Mouse (Mus musculus): ENCODE data around the gene Ednra. TPM values are rescaled to one million over a fixed set of nuclear protein-coding genes. Genes with fewer than 3 reads are reported as not detected.

The Ednra gene
- total RNA-seq (2021) = 1 to 10 TPM; 3.9 to 4.4 TPM
- long read RNA-seq, partial matches to known transcripts = 0 of 3 reads
- long read RNA-seq, other reads (novel, unspliced or antisense) = 2 of 3 reads

DNA sequence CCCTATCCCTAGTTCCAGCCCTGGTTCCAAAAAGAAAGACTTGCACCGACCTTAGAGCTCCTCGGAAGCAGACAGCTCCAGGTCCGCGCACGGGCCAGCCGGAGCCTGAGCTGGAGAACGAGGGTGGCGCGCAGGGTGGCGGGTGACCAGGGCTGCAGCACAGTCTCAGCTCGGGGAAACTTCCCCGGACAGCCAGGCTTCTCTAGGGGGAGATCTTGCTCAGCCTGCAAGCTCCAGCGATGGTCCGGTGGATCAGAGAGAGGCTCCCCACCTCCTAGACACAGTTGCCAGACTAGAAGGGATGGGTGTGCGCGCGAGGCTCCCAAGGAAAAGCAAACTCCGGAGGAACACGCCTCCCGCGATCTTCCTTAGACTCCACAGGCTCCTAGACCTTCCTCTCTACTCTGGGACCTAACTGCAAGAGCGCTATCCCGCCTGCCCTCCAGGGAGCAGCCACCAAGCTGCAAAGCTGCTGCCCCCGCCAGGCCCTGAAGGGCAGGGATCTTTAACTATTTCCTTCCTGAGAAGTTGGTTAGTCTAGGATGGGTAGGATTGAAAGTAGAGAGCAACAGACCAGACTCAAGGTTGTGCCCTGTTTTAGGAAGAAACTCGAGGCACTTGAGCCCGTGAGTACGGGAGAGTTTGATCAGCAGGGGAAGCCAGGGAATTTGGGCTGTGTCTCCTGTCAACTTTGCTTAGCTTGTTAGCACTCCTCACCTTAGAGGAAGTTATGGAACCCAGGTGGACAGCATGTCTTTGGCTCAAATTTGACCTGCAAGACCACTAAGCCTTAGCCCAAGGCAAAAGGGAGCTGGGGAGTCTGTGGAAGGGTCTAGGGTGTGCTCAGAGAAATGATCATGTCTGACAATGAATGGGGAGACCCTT, at the start of gene Ednra:
TSS of gene Ednra (minus strand) at position 419 of the 885 bp plus-strand sequence.
- DNase-seq (ENCODE audit: low spot score in 2 of 2) = peak in 1 of 2 experiments; percentile 18

DNA sequence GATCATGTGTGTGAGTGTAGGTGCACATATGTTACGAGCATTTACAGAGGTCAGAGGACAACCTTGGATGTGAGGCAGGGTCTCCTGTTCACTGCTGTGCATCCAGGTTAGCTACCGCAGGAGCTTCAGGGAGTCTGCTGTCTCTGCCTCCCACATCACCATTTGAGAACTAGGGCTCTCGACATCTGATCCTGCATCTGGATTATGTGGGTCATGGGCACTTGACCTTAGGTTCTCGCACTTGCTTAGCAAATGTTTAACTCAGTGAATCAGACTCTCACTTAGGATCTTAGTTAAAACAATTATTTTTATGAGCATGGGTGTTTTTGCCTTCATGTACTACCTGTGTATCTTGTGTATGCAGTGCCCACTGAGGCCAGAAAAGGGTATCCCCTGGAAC, 49.6 kb upstream of the Ednra start:
- no peak for DNase-seq (ENCODE audit: low spot score in 2 of 2)

GRCm38 (mm10) chr8:77773256-77773655, 49.0 kb upstream of the Ednra start:
- no peak for DNase-seq (ENCODE audit: low spot score in 2 of 2)

DNA sequence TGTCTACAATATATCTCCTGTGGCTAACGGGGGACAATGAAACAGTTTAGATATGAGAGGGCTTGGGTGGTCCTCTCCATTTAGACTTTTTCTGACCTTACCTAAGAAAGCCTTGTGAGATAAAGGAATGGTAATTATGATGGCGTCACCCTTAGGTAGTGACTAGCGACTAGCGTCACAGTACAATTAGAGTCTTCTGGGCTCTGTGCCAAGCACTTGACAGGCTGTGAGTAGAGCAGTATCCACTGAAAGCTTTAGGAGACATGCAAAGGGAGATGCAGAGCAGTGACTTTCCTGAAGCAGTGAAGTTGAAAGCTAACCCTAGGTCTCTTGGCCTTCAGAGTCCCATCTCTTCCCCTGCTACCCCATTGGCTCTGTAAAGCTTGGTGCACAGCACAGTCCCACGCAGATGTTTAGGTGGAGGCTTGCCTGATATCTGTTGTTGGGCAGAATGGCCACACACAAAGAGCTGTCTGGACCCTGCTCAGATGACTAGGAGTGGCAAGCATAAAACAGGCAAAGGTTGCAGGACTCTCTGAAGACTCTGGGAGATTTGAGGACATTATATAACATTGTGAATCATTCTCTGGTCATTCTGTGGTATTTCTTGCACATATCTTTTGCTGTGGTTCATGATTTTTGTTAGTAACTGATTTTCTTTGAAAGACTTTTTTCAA, 48.1 kb upstream of the Ednra start:
- no peak for DNase-seq (ENCODE audit: low spot score in 2 of 2)

- DNase-seq (ENCODE audit: low spot score in 2 of 2) = peak in 1 of 2 experiments; percentile 53
These were observed 46.7 kb upstream of the Ednra start for GRCm38 (mm10) chr8:77770966-77771365.

- DNase-seq (ENCODE audit: low spot score in 2 of 2) = no peak
These were observed 44.7 kb upstream of the Ednra start for GRCm38 (mm10) chr8:77768916-77769315.

GRCm38 (mm10) chr8:77764253-77764652, 40.0 kb upstream of the Ednra start:
- DNase-seq (ENCODE audit: low spot score in 2 of 2) = no peak

DNA sequence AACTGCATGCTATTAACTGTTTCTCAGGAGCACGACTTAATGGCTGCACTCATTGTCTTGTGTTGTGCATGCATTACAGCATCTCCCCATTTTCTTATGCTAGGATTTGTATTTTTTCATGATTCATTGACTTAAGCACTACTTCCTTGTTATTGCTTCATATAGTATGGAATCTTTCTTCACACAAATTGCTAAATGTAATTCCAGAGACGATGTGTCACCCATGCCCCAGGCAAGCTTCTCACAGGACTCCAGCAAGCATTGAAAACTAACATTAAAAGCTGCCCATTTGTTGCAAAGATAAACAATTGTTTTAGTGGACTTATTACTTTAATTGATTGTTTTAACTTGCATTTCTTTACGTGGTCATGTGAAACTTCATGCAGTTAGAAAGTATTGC, 38.7 kb upstream of the Ednra start:
- no peak for DNase-seq (ENCODE audit: low spot score in 2 of 2)

DNA sequence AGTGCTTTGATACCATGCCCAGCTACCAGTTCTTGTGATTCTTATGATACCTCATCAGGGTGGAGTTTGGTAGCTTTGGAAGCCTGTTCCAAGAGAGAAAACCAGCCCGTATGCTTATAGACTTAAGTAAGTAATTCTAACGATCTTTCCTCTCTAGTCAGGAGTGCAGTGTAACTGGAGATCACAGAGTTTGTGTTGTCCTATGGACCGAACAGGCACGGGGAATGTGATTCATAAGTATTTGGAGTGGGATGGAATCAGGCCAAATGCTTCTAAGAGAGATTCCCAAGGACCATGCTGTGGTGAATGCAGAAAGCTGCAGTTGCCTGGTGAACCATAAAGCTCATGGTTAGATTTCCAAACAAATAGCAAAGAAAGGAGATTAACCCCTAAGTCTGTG, 31.2 kb upstream of the Ednra start:
- DNase-seq (ENCODE audit: low spot score in 2 of 2) = no peak

- DNase-seq (ENCODE audit: low spot score in 2 of 2) = no peak
These were observed 29.5 kb upstream of the Ednra start for GRCm38 (mm10) chr8:77753796-77754195.

DNA sequence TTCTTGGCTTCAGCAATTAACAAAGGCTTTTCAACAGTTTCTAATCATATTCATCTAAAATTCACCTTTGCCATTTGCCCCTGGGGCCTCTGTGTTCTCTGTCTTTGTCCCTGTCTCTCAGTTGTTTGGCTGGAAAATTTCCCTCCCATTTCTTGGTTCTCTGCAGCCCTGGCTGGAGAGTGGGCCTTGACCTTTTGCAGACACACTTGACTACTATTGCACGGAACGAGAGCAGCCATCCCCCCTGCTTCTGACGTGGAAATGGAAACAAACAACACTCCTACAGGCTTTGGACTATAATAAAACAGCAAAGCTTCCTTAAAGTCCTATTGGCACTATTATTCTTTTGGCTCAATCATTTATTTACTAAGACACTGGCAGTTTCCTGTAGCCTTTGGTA, 27.8 kb upstream of the Ednra start:
- DNase-seq (ENCODE audit: low spot score in 2 of 2) = no peak

DNA sequence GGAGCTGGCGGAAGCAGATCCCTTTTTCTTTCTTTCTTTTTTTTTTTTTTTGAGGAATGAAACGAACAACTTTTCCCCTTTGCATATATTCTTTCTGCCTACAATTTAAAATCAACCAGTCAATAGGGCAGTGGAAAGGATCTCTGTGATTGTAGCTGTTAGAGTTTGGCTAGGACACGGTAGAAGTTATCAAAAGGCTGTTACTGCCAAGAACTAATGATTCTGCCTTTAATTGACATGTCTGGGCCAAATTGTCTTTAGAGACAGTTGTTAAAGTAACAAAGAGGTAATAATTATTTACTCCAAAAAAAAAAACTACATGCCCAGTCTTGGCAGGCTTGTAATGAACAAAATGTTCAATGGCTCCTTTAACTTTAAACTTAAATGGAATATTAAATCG, 26.1 kb upstream of the Ednra start:
- no peak for DNase-seq (ENCODE audit: low spot score in 2 of 2)

DNA sequence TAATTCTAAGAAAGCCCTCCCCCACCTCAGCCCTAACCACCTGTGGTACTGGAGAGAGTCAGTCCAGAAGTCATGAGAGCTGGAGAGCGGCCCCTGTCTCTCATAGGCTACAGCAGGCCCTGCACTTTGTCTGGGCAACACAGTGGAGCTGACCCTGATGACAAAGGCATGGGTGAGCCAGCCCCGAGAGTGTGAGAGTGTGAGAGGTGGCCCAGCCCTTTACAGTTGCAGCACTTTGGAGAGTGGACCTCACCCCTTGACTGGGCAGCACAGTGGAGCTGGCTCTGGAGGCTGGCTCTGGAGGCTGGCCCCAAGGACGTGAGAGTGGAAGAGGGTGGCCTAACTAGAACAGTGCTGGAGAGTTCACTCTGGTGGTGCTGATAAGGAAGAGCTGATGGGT, 20.2 kb upstream of the Ednra start:
- DNase-seq (ENCODE audit: low spot score in 2 of 2) = no peak

DNA sequence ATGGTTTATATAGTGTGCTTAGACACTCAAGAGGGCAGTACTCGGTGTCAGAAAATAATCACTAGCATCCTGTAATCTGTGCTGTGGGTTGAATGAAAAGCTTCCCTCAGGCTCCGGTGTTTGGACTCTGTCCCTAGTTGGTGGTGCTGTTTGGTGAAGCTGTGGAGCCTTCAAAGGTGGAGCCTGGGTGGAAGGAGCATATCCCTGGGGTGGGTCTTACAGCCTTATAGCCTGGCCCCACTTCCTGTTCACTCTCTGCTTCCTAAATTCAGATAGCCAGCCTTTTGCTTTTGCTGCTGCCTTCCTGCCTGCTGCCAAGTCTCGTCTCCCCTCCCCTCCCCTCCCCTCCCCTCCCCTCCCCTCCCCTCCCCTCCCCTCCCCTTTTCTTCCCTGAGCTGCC, 18.1 kb upstream of the Ednra start:
- DNase-seq (ENCODE audit: low spot score in 2 of 2) = no peak

DNA sequence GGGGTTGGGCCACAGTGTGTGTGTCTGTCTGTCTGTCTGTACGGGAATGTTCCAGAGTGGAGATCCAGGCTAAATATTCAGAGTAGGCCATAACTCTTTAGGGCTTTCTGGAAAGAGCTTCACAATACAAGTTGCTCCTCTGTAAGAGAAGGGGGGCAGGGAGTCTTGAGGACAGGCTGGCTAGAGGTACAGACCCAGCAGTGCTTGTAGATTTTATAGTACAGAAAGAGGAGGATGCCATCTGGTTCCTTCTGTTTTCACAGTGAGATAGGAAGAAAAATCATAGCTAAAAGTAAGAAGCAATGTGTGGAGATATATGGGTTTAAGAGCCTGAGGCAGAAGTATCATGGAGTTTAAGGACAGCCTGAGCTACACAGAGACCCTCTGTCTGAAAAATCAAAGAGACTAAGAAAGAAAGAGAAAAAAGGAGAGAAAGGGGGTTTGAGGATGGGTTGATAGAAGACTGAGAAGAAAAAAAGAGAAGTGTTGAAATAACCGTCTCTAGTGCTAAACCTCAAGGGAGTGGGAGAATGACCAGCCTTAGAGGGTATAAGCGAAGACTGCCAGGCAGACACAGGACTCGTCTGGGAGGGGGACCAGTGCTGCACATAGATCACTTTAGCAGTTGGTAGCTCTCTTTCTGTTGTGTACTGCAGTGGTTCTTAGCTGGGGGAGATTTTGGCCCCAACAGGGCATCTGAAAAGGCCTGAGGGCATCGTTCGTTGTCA, 16.9 kb upstream of the Ednra start:
- DNase-seq (ENCODE audit: low spot score in 2 of 2) = peak in 1 of 2 experiments; percentile 50

DNA sequence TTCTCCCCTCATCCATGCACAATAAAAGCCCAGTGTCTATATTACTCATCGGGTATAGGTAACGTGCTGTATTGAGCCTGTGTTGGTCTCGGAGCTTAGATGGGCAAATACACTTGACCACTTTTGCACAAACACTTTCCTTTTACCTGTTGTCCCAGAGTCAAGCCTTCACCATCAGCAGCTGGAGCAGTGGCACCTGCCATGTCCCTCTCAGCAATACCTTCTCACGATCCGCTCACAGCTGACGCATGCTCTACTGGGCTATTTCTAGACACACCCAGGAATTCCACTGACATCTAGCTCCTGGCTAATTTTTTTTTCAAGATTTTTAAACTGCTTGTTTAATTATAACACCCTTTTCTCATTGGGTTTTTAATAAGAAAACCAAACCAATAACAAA, 14.2 kb upstream of the Ednra start:
- DNase-seq (ENCODE audit: low spot score in 2 of 2) = no peak

DNA sequence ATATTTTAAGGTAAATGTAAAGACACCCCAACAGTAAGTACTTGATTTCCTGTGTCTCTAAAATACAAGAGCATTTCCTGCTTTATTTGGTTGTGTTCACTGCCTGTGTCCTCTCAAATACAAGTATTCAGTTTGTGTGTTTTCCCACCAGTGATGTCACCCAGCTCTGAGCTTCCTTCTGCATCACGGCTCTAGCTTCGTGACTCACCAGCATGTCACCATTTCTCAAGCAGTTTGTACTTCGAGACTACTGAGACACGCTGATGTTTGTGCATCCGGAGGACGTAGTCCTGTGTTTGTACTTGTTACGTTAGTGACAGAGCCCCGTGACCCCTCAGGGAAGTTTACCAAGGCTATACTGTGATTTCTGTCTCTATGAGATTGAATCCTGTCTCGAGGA, 13.1 kb upstream of the Ednra start:
- DNase-seq (ENCODE audit: low spot score in 2 of 2) = no peak

GRCm38 (mm10) chr8:77733792-77734191, 9.5 kb upstream of the Ednra start:
- DNase-seq (ENCODE audit: low spot score in 2 of 2) = no peak

DNA sequence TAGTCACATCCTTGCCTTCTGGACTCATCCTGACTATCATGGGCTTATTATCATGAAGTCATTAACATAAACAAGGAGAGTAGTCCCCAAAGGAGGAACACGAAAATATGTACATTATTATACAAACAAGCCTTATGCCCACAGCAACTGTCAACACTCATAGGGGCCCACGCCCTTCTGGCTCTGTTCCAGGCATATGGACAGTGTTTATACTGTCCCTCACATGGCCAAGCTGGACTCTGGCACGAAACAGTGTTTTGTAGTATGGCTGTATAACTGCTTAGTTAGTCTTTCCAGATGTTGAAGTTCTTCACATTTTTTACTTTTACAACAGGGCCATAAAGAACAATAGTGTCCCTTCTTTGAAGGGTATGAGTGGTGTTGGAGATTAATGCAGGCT, 8.7 kb upstream of the Ednra start:
- DNase-seq (ENCODE audit: low spot score in 2 of 2) = no peak

GRCm38 (mm10) chr8:77725406-77725805, 1.1 kb upstream of the Ednra start:
- no peak for DNase-seq (ENCODE audit: low spot score in 2 of 2)

DNA sequence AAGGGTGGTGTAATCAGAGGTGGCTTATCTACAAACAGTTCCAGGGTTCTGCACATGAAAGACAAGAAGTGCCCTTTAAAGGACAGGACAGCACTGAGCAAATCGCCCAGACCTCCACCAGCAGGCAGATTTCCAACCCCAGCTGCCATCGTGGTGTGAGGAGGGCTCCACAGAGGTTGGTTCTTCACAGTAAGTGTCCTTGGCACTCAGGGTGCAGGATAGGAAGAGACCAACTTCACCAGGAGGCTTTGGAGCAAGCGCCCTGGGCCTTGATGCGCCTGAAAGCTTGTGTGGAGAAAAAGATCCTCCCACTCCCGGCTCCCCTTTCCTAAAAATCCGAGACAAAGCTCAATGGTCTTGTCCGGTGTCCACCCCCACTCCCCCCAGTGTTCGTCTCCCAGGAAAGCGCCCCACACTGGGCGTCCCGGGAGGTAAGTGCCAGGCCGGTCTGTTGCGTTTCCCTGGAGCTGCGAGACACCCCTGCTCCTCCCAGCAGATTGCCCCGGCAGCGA, 674 bp downstream of the Ednra start:
- DNase-seq (ENCODE audit: low spot score in 2 of 2) = no peak

- DNase-seq (ENCODE audit: low spot score in 2 of 2) = no peak
These were observed 1.2 kb downstream of the Ednra start for GRCm38 (mm10) chr8:77723018-77723417.
